Mouse (Mus musculus) right cerebral cortex, adult 18-20 months (tissue): Measurements from ENCODE around the gene Myof.

Experiments
- DNase-seq: peaks from one replicate; pipeline ENCODE4 v3.0.0; 2022; ENCODE audit warnings: mixed read lengths

Gene Myof

DNA sequence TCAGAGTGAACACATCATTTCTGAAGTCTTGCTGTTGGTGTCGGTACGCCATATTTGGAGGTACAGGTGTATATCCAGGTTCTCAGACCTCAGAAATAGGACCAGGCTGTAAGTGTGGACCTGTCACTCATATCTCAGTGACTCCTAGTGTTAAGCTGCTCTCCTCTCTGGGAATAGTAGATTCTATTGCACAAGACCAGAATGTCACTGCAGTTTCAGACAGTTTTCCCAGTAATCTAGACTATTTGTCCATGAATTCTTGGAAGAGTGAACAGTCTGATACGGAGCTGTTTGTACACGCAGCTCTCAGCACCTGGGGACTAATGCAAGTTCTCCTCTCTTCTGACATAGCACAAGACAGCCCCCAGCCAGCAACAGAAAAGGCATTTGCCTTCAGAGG lies 42.4 kb downstream of the Myof start:
- no peak for DNase-seq

DNA sequence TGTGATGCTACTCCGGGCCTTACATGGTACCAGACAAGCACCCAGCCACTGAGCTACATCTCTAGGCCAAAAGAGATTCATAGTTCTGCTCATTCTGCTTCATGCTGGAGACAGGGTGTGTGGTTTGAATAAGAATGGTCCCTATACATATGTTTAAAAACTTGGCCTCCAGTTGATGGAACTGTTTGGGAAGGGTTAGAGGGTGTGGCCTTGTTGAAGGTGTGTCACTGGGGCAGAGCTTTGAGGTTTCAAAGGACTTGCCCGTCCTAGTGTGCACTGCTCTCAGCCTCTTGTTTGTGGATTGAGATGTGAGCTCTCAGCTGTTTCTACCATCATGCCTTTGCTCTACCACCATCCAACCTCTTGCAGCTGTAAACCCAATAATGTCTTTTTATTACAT lies 43.4 kb downstream of the Myof start:
- DNase-seq = no peak

DNA sequence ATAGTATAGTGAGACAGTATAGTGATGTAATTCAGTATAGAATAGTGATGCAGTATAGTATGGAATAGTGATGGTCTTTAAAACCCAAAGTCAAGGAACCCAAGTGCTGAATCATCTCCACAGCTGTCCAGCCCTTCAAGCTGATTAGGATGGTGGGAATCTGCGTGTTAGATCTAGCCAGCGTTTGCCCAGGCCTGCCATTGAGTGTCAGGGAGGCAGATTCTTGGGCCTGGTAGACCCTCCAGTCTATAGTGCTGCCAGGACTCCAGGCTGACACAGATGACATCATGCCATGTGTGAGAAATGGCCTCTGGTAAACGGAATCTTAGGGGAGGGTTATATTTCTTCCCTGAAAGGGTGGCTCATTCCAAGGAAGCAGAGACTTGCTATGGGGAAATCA lies 49.1 kb downstream of the Myof start:
- DNase-seq = no peak

DNA sequence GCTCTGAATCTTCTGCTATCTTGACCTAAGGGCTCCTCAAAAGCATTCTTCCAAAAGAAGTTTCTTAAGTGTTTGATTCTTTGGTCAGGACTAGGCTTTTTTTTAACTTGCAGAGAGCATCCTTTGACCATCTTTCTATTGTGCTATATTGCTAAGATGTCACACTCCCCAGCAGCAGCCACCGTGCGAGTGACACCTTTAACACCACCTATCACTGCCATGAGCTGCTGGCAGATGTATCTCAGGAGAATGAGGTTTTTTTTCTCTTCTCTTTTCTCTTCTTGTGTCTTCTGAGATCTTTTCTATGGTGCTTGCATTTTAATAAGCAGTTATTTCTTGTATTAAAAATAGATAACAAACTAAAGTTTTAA lies 51.2 kb downstream of the Myof start:
- DNase-seq = no peak

DNA sequence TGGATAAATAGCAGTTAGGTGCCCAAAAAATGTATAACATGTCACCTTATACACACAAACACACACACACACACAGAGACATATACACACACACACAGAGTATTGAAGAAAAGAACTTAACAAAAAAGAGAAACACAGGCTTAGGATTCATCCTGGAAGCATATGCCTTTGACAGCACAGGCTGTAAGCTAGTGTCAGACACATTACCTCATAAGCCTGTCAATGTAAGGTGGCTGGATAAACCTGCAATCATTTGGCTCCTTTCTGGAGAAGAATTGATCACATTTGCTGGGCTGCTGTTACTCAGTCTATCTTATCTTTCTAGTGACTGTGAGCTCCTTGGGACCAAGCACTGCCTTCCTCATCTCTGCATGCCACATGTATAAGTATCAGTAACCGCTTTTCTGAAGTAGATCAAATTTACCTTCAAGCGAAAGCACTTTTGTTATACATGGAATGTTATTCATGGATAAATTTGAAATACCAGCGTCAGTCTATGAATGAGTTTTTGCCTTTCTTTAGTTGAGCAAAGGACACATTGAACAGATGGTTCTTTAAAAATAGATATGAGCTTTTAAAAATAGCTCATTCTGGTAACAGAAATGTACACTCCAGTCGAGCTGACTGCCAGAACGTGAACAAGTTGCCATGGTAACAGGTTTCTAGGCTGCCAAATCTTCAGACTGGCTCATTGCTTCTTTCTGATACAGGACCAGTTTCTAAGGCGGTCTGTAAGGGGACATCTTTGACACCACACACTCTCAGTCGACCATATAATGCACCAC lies 51.8 kb downstream of the Myof start:
- DNase-seq = peak; percentile 85

DNA sequence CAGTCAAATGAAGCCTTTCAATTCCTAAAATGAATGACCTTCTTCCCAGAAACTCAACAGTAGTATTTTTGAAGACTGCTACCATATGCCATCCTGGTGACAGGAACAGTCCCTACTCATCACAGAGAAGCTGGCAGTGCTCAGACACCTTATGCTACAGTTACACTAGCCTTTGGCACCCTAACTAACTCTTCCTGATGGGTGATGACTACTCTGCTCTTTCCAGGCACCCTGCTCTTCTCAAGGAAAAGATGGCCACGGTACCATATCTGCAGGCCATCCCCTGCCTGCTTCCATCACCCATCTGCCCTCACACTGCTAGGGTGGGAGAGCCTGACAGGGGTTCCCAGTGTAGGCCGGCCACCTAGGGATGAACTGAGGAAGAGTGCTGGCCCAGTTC lies 53.4 kb downstream of the Myof start:
- DNase-seq = no peak

DNA sequence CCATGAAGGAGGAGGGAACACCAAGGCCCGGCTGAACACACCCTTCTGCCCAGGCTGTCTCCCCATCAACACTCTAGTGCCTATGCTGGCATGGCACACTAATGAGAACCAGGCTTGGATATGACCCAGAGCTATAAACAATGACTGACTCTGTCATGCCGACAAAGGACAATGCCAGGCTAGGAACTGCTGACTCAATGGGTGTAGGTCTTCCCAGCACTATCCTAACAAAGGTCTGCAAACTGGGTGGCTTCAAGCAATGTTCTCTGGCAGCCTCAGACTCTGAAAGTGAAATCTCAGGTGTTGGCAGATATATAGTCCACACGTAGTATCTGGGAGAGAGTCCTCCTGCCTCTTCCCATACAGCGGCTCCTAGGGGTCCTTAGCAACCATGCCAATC lies 55.2 kb downstream of the Myof start:
- peak; percentile 17 for DNase-seq

DNA sequence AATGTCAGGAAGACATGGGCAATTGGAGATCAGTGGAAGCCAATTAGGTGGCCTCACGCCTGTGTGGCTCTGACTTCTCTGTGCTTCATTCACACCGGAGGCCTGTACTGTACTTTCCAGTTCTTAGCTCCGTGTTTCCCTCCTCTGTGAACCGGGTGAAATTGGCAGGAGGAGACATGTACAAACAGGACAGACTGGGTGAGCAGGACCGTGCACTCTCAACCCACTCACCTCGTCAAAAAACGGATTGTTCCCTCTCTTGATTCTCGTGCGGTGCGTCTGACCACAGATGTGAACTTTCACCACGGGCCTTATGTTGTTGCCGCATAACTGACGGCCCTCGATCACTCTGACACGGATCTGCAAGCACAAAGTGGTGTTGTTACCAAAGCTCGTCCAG lies 57.6 kb downstream of the Myof start:
- DNase-seq = no peak

DNA sequence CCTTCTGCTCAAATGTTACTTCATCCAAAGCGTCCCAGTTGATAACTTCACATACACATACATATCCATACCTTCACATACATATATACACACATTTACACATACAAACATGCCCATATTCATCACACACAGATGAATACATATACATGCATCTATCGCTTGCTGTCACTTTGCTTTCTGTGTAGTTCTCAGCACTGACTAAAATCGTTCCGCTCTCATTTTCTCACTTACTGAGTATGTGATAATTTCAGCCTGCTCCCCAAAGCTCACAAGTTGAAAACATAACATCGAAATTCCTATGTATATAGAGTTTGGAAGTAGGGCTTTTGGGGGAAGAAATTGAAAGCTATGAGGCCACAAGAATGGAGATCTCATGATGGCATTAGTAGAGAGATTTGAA lies 67.4 kb downstream of the Myof start:
- no peak for DNase-seq

DNA sequence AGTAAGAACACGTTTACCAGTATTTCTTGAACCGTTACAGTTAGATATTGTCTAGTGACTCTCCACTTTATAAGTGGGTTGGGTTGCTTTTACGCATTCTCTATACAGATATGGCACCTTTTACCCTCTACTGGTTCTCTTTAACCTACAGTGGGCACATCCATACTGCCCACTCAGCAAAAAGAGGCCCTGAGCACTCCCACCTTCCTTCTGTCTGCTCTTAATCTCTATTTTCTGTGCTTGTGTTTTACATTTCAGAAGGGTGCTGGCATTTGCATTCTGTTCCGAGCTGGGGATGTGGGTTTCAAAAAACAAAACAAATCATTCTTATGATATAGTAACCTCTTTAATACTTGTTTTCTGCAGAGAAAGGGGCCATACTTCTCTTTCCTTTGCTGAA lies 72.8 kb downstream of the Myof start:
- DNase-seq = no peak

DNA sequence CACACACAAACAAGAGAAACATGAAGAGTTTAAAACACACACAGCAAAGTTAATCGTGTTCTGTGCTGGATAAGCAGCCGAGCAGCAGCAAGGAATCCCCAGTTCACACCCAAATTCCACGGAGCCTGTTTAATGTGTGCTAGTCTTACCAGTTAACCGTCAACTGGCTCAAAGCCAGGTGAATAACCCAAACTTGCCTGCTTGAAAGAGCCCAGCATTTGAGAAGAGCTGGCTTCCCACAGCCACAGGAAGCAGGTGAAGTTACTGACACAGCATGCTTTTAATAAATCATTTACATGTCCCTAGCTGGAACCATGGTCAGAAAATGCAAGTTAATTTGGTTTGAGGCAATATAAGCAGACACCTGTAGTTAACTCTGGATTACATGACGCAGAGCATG lies 73.4 kb downstream of the Myof start:
- no peak for DNase-seq

DNA sequence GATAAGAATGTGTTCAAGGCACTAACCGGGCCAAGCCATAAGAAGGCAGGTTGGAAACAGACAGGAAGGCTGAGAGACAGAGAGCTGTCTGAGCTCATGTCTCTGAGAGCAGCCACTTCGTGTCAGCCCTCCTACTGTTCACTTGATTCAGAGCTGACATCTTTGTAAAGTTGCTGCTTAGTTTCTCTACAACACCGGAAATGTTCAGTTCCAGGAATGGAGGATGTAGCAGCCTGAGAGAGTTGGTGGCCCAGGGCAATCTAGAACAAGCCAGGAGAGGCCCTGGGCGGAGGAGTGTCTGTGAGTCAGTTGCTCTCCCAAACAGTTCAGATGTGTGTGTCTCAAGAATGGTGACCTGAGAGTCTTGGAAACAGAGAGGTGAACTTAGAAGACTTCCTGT lies 77.5 kb downstream of the Myof start:
- no peak for DNase-seq

DNA sequence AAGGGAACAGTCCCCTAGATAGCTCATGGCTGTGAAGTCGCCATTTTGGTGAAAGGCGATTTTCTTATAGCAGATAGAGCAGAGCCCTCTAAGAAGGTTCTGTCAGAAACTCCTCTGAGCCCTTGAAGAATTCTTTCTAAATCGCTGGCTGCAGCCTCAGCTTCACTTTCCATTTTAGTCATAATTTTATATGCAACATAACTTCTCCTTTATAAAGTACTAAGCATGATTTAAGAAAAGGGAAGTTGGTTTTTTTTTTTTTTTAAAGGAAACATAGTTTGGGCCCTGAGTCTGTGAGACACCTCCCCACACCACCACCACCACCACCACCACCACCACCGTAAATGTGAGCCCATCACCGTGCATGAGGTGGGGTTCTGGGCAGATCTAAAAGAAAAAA lies 80.0 kb downstream of the Myof start:
- DNase-seq = no peak

DNA sequence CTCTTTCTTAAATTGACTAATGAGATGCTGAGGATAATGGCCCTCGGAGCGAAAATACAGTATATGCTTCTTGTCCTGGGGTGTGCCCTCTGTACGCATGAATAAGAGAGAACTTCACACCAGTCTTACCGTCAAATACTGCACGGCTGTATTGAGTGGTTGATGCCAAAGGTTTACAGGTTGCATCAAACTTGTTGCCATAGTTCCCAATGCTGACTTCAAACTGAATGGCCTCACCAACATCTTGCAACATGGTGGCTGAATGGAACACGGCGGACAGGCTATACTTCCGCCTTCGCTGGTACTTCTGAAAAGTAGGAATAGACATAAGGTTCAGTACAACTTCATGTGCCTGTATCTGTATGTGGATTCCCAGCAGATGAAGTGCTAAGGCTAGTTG lies 82.6 kb downstream of the Myof start:
- DNase-seq = no peak

DNA sequence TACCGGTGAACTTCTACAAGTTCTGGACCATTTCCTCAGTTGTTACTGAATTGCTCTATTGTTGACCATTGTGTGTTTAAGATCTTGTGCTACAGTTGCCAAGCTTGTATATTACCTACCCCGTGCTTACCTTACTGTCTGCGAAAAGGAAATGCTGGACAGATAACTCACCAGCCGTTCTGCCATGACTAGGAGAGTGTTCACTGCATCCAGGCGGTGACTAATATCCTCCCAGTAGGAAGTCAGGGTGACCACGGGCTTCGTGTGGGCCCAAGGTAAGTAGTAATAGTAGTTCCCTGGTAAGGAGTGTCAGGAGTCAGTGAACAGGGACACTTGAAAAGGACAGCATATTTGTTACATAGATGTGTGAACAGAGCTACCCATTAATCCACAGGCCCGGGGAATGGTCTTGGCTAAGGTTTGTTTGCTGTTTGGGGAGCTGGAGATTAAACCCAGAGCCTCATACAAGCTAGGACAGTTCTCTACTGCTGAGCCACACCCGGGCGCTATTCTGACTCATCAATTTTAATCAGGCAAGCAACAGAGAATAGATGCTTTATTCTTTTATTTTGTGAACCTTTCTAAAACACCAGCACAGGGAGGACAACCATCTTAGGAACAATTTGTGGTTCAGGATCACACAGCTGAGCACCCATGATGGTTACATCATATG lies 83.7 kb downstream of the Myof start:
- no peak for DNase-seq

DNA sequence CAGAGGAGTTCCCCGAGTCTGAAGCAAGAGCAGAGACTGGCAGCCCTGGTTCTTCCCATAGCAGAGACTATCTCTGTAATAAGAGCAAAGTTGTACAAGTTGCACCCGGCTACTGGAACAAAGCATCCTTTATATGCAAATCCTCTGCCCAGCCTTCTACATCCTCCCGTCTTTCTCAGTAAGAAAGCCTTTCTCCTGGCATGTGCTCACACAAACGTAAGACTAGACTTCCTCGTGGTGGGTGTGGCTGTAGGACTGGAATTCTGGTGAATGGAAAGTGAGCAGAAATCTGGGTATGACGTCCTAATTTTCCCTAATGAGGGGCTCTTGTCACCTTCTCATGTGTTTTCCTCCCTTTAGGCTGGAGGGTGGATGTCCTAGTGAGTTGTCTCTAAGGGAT lies 84.3 kb downstream of the Myof start:
- DNase-seq = no peak

DNA sequence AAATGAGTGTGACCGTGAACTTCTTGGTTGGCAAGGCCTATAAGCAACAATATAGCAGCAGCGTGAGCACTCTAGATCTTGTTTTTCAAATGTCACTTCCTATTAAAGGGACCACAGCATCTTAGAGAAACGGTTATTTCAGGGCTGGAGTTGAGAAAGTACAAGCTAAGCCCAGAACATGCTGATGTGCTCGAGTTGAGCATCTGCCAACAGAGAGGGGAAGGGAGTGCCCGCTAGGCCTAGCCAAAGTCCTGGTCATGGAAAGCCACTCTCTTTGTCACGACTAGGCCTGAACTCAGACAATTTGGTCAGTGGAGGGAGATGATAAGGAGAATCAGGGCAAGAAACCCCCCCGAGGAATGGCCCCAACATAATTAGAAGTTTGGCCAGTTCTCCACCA lies 86.1 kb downstream of the Myof start:
- DNase-seq = no peak

DNA sequence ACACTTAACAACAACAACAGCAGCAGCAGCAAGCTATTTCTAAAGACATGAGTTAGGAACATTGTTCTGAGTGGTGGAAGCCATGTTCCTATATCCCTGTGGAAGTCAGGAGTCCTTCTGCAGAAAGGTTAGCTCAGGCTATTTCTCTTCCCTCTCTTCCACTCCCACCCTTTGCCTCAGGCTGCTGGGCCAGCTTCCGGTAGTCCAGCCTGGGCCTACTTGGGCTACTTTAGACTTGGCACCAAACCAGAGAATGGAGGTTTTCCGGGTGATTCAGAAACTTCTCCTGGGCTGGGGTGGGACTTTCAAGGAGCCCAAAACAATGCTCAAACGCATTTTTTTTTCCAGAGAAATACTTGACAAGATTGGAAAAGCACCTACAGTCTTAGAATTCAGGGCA lies 87.4 kb downstream of the Myof start:
- DNase-seq = no peak

DNA sequence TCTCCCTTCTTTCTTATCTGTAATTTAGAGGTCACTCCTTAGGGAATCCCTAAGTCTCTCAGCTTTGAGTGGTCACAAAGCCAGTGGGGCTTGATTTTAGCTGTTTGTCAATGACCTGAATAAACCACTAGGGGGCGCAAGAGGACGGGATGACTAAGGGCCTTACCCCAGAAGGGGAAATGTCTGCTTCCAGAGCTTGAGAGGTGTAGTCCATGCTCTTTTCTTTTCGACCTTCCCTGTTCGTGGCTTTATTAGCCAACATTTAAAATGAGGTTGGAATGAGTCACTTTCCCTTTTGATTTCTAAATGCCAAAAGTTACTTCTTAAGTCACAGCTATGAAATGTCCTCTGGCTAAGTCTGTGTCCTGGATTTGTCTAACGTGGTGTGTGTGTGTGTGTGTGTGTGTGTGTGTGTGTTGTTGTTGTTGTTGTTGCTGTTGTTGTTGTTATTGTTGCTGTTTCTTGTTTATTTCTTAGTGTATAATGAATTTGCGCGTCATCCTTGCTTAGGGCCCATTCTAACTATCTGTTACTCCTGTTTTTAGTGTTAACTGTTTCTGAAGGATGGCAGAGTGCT lies 87.9 kb downstream of the Myof start:
- peak; percentile 81 for DNase-seq

DNA sequence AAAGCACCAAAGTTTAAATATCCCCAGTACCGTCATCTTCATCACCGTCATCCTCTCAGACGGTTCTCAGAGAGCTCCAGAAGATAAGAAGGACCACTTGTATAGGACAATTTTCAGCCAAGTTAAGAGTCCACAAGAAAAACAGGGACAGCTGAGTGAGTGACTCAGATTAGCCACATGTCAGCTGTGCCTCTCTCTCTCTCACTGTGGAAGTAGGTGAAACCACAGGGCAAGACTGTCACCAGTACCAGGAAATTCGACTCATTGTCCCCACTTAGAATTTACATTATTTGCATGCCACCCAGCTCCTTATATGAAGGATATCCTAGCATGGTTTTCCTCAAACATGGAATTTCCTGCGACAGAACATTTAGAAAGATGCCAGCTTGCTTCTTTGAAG lies 88.6 kb downstream of the Myof start:
- no peak for DNase-seq

DNA sequence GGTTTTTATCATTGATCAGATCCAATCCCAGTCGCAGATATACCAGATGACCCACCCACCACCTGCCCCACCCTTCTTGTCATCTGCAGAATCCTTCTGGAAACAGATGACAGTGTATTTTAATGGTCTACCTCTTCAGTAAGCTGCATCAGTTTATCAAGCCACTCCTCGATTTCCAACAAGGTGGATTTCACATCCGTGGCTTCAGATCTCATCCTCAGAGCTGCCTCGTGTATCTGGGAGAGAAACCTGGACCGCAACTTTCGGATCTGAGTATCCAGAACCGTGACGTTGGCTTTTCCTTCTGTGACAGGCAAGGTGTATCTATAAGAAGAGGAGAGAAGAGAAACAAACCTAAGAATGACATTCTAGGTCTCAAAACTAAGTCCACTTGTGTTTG lies 89.1 kb downstream of the Myof start:
- no peak for DNase-seq

DNA sequence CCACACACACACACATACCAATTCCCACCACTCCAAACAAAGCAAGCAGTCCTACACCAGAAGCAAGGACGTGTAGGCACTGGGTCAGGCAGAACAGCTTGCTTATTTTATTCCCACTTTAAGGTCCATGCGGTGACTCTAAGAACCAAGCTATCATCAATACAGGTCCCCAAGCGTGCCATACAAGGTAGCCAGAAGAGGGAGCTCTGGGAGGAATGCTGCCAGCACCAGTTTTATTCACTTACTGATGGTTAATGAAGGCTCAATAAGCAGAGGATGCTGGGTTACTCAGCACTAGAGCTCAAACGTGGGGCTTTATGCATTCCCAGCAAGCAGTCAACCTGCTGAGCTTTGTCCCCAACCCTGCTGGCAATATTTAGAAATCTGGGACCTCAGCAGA lies 96.7 kb downstream of the Myof start:
- peak; percentile 11 for DNase-seq

DNA sequence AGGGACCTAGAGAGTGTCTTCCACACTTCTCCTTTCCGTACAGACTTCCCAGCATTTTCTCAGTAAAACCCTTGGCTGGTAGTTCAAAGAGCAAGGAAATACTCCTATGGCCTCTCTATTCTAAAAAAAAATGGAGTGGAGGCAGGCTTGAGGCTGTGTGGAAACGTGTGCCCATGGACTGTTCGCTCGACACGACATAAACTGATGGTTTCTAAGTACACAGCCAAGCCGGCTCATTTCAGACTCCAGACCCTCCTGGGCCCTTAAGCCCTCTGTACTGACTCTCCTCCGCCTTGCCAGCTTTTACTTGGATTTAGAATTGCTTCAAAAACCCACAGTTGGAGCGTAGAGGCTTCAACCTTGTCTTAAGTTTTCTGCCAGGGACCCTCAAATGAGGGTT lies 97.3 kb downstream of the Myof start:
- no peak for DNase-seq

DNA sequence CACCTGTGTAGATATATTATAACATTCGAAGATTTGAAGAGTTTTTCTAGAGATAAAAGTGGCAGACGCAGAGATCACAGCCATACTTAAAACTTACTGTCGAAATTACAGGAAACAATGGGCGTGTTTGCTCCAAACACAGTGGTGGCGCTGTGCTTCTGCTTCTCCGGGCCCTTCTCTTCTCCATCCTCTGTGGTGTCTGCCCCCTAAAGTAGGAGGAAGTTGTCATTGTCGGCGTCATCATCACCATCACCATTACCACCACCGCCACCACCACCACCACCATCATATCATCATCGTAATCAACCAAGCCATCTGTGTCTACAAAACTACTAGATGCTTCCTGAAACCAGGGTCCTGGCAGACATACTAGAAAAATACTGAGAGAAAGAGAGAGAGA lies 104.2 kb downstream of the Myof start:
- no peak for DNase-seq

DNA sequence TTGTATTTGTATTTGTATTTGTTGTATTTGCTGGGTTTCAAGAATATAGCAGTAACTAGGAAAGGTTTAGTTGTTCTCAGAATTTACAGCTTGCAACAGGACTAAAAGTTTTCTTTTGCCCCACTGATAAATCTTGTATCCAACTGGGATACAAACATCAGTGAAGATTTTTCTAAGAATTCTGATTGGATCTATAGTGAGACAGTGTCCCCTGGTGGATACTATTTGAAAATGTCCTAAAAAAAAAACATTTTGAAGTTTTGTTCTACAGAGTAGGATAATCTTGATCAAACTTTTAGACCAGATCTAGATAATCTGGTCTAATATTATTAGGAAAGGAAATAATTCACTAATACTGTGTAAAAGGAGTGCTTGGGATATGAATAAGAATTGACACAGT lies 106.3 kb downstream of the Myof start:
- no peak for DNase-seq
